Mouse (Mus musculus) B cell, adult 67 days (primary cell): ENCODE results near the gene Gm3532. TPM values are rescaled to one million over a fixed set of nuclear protein-coding genes. Genes with fewer than 3 reads are reported as not detected.

Experiments used
- total RNA-seq, 2 experiments: library from RNA; stranded (reverse); gene quantifications; 4 replicates each; pipeline ENCODE4 v1.2.4; 2023

Gene Gm3532
- not detected for total RNA-seq

GRCm38 (mm10) chr14:5538196-5538595 is at the start of gene Gm3532:
Gene Gm3532 (plus strand): TSS chr14:5538496.

GRCm38 (mm10) chr14:5501374-5501773 is 36.9 kb upstream of the Gm3532 start, which contains the start of gene Gm3488:
Gene Gm3488 (plus strand): TSS chr14:5501674.

Other genes with a start within 250 kb of the Gm3532 start
- gene Gm3542, start 203.6 kb upstream of the Gm3532 start, total RNA-seq = not detected
- not detected for gene Gm3500, start 149.4 kb upstream of the Gm3532 start, total RNA-seq
- gene Gm3194, start 83.0 kb upstream of the Gm3532 start, total RNA-seq = not detected
- gene Gm8246, start 60.7 kb upstream of the Gm3532 start, total RNA-seq = not detected
- gene Gm3187, start 54.3 kb upstream of the Gm3532 start, total RNA-seq = not detected
- not detected for gene Gm3488, start 36.8 kb upstream of the Gm3532 start, total RNA-seq
- gene Gm8265, start 94.5 kb downstream of the Gm3532 start, total RNA-seq = not detected
- gene Gm9603, start 149.0 kb downstream of the Gm3532 start, total RNA-seq = not detected
- not detected for gene Gm3373, start 203.1 kb downstream of the Gm3532 start, total RNA-seq